Mouse (Mus musculus): ENCODE data around the gene Ctsc. TPM values are rescaled to one million over a fixed set of nuclear protein-coding genes. Genes with fewer than 3 reads are reported as not detected.

The Ctsc gene
- total RNA-seq, 1 experiment from 2014 or later, result 47.0 TPM

Other genes with a start within 250 kb of the Ctsc start
- 63.5 and 69.6 TPM in 2 replicates for gene Rab38, start 152.2 kb downstream of the Ctsc start, total RNA-seq (2017)